In the genomic region with DNA sequence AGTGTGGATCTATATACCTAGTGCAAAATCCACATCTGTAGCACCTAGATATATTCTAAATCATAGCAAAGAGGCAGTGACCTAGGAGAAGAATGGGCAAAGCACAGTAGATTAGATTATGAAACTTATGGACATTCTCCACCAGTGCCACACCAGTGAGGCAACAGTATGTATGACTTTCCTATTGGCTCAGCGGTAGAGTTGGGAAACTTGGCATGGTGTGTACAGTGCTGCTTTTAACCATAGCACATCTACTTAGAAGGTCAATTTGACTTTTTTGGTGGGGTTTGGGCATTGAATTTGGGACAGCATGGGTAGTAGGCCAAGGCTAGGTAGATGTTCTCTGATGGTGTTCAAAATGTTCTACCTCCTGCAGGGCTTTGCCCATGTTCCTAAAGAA, we compare ENCODE assay signal across 17 mouse cellular contexts.
"Had no signal": no experiment of that assay in that cellular context is flagged by ENCODE, and none has a peak within 500 bp of the region (broad histone marks: within the 10 kb centered on the region; RNA-seq: fewer than 3 reads in every experiment).

No protein-coding gene starts in this region.

- H3K9ac ChIP-seq: lung, embryonic 15.5 days; midbrain, embryonic 12.5 days; neural tube, embryonic 12.5 days had no signal

- H3K36me3 ChIP-seq: lung, embryonic 15.5 days; midbrain, embryonic 10.5 days; midbrain, embryonic 12.5 days; neural tube, embryonic 12.5 days had no signal

- H3K27ac ChIP-seq: lung, embryonic 15.5 days; macrophage; midbrain, embryonic 10.5 days; midbrain, embryonic 12.5 days; neural tube, embryonic 12.5 days had no signal

- ATAC-seq: lung, postnatal 0 days; midbrain, embryonic 16.5 days had no signal

- H3K4me1 ChIP-seq: neural tube, embryonic 12.5 days had no signal

- H3K4me3 ChIP-seq: lung, embryonic 15.5 days; midbrain, embryonic 10.5 days; midbrain, embryonic 12.5 days; myocyte; neural tube, embryonic 12.5 days had no signal

- H3K27me3 ChIP-seq: lung, embryonic 15.5 days; midbrain, embryonic 12.5 days; neural tube, embryonic 12.5 days had no signal

- DNase-seq: lung, adult 2 months; lung, postnatal 14 days; lung, postnatal 36 days; midbrain, embryonic 14.5 days; right cerebral cortex, postnatal 14 days; spleen, adult 18-20 months; thymus, adult 18-20 months; thymus, postnatal 14 days; thymus, postnatal 36 days had no signal
